Mouse (Mus musculus): ENCODE data around the gene Osbp.
"Not testable (repeated sequence)": the region's sequence is repeated elsewhere in the genome, so short reads cannot be mapped to it uniquely, and the experiment has no call there.

Gene Osbp

DNA sequence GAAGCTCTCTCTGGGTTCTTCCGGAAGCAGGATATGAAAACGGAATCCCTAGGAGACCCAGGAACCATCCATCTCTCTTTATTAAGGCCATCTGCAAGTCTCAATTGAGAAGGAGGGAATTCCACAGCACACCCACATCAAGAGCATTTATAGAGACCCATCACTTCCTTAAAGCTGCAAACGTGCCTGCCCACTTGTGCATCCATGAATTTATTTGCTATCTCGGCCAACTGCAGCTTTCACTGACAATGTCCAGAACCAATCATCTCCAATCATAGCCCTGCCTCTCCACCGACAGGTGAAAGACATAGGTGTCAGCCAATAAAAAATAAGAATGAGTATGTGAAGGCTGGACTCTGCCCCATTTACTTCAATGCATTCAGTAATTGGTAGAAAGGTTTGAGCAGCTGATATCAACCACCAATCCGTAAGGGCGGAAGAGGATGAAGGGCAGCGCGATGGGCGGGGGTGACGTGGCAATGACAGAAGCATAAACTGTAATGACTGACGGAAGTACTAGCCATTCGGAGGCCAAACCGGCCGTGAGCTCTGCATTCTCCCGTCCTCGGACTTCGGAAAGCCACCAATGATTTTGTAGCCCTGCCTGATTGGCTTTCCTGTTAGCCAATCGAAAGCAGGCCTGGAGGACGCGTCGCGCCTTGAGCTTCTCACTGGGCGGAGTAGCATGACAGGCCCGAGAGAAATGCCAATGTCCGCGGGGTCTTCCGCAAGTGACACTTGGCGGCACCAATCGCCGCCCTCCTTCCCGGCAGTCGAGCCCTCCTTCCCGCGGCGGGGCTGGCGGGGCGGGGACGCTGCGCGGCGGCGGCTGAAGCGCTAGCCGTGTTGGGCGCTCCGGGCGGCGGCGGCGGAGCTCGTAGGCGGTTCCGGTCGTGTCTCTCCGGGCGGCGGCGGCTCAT, at the start of gene Osbp:
Gene Osbp, plus strand, starts transcription at position 919 of the 920 bp plus-strand sequence.
- peak; percentile 100 for DNase-seq (ENCODE audit: low spot score)

DNA sequence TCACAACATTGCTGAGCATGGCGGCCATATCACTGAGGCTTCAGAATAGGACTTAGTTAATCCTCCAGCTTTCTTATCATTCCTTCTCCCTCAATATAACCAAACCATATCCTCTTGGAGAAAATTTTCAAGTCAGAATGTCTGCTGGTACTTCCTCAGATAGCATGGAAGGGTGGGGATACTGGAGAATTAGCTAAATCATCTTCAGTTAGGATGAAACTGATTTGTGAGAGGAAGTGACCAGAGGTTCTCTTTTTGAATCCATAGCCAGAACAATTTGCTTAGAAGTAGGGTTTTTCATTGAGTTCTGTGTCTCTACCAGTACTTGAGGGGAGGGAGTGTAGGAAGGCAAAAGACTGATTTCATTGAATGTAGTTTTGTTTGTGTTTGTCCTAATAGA, 43.7 kb upstream of the Osbp start:
- DNase-seq (ENCODE audit: low spot score): no peak

DNA sequence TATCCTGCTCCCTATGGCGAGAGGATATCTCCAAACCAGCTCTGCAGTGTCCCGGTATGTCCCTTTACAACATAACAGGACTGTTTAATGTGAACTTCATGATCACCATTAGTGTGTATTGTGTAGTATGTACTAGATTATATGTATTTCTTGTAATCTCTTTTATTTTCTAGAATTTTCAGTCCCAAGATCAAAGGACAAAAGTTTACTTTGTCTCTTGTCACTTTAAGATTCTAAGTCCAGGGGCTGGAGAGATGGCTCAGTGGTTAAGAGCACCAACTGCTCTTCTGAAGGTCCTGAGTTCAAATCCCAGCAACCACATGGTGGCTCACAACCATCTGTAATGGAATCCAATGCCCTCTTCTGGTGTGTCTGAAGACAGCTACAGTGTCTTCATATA, 43.2 kb upstream of the Osbp start:
- DNase-seq (ENCODE audit: low spot score): not testable (repeated sequence)

DNA sequence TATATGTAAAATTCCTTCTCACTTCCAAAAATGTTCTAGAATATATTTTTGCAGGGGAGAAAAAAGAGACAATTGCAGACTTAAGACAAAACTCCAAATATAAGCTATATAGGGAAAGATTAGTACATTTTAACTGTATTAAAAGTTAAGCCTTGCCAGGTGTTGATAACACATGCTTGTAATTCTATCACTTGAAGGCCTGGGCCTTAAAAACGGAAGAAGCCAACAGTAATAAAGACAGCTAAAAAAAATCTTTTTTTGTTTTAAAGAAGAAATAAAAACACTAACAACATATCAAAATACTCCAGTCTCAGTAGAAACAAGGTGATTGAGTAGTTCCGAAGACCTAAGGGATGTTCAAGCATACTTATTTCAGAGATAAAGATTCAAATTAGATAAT, 39.4 kb upstream of the Osbp start:
- no peak for DNase-seq (ENCODE audit: low spot score)

DNA sequence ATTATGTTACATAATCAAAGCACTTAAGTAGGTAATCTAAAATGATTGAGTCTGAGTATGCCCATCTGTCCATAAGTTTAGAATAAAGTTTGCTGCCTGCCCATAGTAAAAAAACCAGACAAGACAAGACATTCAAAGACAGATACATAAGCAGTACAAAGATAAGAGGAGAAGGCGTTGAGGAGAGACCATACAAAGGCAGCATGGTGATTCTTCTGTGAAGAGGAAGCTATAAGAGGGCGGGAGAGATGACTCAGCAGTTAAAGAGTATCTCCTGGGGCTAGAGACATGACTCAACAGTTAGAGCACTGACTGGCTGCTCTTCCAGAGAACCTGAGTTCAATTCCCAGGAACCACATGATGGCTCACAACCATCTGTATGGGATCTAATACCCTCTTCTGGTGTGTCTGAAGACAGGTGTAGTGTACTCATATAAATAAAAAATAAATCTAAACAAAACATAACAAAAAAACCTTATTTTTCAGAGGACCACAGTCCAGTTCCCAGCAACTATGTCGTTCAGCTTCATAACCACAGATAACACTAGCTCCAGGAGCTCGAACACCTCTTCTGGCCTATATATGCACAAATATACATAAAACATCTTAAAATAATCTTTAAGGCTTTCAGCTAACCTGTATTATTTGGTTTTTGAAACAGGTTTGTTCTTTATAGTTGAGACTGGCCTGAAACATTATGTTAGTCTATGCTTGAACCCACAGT, 37.6 kb upstream of the Osbp start:
- DNase-seq (ENCODE audit: low spot score): no peak

DNA sequence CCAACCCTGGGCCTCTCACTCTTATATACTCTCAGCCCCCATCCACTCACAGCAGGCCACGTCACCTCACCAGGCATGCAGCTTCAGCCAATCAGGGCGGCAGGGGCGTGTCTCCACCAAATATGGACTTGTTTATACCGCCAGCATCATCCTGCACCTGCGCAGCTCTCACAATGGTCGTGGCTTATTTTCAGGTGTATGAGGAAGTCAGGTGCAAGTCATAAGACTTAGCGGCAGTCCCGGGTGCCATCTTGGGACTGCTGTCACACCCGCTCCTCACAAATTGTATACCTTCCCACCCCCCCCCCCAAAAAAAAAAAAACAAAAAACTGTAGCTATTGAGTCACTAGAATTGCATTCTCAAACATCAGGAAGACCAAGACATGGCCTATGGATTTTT, 19.3 kb upstream of the Osbp start:
- not testable (repeated sequence) for DNase-seq (ENCODE audit: low spot score)

DNA sequence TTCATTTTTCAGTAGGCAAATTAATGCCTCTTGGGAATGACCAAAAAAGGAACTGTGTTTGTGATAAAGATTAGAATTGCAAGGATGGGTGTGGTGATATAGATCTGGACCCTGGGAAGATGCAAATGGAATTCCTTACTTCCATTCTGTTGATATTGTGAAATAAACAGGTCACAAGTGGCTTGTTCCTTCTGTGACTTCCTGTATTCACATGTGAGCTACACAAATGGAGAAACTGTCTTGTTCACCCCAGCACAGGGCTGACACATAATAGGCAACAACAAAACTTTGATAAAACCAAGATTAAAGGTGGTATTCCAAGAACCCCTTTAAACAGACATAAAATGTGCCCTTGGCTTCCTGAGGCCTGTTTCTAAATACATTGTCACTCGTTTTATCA, 15.9 kb upstream of the Osbp start:
- DNase-seq (ENCODE audit: low spot score): no peak

DNA sequence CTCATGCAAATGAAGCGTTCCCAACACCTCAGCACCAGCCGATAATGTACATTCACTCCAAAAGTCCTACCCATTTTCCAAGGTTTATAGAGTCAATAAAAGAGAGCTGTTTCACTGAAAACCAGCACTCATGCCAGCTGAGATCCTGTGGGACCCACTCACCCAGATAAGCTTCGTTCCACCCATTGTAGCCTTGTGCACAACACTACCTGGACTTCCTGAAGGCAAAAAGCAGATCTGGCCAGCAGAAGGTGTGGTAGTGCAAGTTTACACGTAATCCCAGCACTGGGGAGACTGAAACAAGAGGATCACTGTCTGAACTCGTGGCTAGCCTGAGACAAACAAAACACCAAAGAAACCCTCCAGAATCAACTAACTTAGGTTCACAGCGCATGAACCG, 15.0 kb upstream of the Osbp start:
- no peak for DNase-seq (ENCODE audit: low spot score)

DNA sequence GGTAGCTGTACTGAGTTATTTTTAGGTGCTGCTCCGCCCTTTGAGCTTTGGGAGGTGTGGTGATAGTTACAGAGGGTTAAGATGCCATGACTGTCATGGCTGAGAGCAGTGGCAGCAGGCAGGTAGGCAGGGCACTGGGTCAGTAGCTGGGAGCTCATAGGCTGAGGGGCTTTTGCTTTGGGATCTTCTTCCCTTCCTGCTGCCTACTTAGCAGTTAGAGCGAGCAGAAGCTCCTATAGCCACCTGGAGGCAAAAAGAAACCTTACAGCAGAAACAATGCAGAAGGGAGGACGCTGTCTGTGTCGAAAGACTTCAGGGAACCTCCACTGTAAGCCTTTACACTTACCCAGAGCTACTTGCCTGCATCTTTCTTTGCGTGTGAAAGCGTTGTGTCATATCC, 11.5 kb upstream of the Osbp start:
- DNase-seq (ENCODE audit: low spot score): no peak

DNA sequence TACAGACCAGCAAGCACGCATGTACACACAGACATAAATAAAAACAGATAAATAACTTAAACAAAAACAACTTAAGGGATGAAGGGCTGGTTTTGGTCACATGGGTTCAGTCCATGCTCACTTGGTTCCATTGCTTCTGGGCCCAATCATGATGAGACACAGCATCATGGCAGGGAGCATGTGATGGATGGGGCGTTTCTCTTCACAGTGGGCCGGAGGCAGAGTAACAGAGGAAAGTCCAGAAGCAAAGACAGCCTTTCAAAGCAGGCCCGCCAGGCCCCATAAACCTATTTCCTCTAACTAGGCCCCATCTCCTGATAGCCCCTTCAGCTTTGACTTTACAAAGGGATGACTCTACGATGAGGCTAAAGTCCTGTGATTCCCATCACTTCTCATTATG, 9.1 kb upstream of the Osbp start:
- DNase-seq (ENCODE audit: low spot score): no peak

DNA sequence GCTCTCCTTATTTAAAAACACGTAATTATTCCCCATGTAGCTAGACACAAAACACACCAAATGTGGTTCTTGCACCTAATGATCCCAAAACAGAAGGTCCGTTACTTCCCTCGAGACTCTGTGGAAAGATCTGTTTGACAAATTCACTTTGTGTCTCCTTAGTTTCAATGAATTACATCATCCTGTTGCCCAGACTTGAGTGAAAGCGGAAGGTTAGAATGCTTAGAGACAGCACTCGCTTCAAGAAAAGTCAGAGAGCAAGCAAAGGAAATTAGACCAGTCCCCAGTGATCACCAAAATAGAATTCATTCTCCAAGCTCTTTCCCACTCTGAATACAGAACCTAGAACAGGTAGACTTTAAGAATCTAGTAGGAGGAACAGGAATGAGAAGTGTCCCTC, 8.3 kb upstream of the Osbp start:
- DNase-seq (ENCODE audit: low spot score): no peak

DNA sequence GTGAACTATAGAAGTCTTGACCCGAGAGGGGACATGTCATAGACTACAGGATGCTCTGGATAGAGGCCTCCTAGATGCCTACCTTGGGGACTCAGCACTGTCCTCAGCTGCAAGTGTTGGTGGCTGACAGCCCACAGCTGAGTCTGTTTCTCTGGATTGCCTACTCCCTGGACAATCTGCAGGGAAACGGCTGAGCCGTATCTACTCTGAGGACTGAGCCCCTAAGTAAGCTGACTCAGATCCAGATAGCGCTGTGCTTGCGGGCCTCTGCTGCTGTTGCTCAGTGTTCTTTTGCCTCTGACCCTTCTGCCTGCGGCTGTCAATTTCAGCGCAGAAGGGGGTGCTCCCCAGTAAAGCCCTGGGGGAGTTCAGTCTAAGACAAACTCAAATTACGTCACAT, 7.9 kb upstream of the Osbp start:
- DNase-seq (ENCODE audit: low spot score): no peak

DNA sequence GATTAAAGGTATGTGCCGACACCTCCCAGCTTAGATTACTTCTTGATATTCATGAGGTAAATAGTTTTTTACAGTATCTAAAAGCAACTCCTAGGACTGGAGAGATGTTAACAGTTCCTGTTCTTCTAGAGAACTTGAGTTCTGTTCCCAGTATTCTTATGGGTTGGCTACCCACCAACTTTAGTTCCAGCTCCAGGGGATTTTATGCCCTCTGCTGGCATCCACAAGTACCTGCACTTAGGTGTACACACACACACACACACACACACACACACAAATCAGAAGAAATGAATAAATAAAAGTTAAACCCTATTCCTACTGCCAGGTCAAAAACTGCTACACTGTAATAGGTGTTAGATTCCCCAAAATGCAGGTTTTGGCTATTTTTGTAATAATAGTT, 1.5 kb upstream of the Osbp start:
- no peak for DNase-seq (ENCODE audit: low spot score)

DNA sequence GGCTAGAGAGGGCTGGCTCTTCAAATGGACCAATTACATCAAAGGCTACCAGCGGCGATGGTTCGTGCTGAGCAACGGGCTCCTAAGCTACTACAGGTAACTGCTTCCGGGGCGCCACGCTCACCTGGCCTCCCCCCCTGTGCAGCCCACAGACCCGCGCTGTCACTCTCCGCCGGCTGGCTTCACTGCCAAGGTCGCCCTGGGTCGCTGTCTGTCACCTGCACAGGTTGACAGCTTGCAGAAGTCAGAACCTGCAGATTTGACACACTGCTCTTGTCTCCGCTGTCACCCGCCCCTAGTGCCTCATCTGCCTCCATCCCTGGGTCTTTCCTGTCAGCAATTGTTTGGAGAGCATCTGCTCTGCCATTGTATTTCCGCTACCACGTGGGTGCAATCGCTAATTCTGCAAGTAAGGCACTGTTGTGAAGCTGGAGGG, 478 bp downstream of the Osbp start:
- peak; percentile 25 for DNase-seq (ENCODE audit: low spot score)

DNA sequence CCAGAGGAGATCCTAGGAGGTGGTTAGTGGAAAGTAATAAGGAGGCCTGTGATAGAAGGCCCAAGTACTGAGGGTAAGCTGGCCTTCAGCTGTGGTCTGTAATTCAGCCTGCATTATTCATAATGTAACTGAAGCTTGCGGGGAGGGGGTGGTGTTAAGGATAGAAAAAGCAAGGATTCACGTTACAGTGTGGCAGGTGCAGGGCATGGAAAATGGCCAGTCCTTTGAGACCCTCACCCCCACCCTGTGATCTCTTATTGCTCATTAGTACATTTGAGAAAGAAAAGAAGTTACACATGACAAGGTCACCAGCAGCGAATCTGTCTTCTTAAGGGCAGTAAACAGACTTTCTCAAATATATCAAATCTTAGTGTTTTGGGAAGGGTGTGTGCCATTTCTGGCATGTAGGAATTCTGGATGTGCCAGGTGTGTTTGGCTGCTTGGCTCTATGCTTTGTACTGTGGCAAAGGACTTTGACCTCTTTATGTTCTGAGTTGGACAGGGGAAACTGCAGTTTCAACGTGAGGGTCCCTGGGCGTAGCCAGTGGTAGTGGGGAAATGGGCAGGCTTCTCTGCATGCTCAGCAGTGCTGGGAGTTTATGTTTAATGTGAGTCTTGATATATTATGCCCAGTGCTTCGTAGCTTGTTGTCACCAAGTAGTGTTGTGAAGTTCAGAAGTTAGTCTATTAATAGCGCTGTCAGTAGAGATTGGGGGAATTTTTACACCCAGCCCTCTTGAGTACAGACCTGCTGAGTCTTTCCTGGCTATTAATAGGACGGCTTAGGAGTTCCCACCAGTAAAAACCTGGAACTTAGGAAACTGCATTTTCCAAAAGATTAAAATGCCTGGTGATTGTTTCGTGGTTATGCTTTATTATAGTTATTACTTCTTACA, 3.7 kb downstream of the Osbp start:
- DNase-seq (ENCODE audit: low spot score): no peak

DNA sequence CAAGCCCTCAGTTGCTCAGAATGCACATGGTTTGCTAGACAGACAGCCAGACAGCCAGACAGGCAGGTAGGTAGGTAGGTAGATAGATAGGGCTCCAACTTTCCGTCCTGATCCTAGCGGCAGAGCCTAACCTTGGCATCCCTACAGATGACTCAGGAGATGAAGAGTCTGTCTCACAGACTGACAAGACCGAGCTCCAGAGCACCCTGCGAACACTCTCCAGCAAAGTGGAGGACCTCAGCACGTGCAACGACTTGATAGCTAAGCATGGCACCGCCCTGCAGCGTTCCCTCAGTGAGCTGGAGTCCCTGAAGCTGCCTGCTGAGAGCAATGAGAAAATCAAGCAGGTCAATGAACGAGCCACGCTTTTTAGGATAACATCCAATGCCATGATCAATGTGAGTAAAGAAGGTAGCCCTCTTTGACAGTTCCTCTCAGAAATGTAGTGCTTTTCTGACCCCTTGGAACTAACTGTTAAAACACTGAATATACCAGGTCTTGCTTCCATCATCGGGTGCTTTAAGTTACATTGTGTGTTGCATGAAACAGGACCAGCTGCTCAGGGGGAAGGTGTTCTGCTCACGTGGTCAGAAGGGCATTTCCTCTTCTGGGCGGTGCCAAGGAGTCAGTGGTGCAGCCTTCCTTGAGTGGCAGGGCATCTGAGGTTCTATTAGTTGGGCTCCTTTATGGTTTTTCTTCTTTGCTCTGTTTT, 7.9 kb downstream of the Osbp start:
- no peak for DNase-seq (ENCODE audit: low spot score)

DNA sequence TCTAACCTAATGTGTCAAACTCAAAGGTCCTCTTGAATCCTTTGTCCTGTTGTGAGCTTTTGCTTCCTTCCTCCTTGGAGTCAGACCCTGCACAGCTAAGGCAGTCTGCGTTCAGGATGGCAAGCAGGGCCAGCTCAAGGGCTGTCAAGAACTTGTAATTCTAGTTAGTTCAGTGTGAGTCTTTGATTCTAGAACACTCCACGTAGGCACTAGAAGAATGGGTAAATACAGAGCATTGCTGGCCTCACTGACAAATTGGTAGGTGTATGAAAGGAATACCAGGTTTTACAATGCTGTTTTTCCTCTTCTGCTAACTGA, 8.4 kb downstream of the Osbp start:
- DNase-seq (ENCODE audit: low spot score): peak; percentile 81

DNA sequence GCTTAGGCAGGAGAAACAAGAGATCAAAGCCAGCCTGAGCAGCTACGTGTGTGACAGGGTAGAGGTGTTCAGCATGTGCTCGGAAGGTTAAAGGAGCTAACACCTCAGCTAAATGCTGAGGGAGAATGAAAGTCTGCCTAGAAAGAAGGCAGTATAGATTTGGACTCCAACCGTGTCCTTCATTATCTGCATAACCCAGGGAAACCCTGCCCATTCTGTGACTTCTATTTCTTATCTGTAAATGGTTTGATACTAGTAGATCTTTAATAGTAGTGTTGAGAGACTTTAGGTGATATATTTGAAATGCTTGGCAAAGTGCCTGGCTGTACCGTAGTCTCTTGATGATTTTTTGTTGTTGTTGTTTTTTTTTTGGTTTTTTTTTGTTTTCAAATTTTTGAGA, 9.9 kb downstream of the Osbp start:
- DNase-seq (ENCODE audit: low spot score): no peak

DNA sequence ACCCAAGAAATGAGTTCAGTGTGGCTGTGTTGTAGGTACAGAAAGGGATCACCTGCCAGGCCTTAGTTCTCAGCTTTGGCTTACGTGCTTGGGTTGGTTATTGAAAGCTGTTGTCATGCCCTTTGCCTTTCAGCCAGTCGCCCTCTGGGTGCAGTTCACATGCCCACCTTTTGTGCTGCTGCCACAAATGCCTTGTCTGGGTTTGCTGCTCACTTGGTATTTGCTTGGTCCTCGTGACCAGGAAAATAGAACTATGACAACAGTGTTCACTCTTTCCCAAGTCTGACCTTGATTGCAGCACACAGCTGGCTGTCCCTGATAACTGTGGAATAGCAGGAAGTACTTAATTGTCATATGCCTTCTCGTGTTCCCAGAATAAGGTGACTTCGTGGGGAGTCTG, 11.6 kb downstream of the Osbp start:
- peak; percentile 38 for DNase-seq (ENCODE audit: low spot score)

DNA sequence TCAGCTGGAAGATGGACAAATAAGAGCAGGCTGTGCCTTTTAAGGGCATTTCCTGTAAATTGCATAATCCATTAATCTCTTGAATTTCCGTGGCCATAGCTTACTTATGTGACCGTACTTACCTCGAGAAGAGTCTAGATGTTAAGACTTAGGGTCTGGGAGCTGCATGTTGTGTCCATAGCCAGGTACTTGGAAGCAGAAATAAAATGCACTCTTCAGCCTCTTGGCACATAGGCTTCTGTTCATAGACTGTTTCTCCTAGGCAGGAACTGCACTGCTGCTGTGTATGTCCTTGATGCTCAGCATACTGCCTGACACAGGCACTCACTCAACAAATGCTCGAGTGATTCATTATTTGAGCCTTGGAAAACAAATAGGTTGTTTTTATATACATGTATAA, 14.7 kb downstream of the Osbp start:
- DNase-seq (ENCODE audit: low spot score): no peak

DNA sequence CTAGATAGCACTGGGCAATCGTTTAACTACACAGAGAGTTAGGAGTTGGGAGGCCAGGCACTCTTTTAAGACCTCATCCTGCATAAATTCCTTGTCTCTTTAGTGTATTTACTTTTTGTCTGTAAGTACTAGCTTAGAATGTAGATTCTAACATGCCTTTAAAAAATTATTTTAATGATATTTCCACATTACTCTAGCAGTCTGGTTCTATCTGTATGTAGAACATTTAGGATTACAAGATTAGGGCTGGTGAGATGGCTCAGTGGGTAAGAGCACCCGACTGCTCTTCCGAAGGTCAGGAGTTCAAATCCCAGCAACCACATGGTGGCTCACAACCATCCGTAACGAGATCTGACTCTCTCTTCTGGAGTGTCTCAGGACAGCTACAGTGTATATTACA, 18.9 kb downstream of the Osbp start:
- DNase-seq (ENCODE audit: low spot score): not testable (repeated sequence)

DNA sequence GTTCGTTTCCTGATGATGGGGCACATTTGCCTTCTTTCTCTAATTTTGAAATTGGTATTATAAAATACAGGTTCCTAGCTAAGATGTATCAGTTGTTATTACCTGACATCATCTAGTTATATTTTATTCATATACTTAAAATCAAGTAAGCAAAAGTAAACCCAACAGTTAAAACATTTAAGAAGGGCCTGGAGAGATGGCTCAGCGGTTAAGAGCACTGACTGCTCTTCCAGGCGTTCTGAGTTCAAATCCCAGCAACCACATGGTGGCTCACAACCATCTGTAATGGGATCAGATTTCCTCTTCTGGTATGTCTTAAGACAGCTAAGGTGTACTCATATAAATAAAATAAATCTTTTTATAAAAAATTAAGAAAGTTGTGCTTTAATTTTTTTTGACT, 22.1 kb downstream of the Osbp start:
- DNase-seq (ENCODE audit: low spot score): no peak
